Mouse (Mus musculus): ENCODE results near the gene Zfp969.
"Not testable (repeated sequence)": the region's sequence is repeated elsewhere in the genome, so short reads cannot be mapped to it uniquely, and the experiment has no call there.

GRCm38 (mm10) chr2:175703546-175703945, at the start of gene Zfp969:
- not testable (repeated sequence) for TF ChIP-seq USF2 (IDR thresholded peaks at IDR 0.05; ENCODE audit: borderline replicate concordance in 1 of 2, insufficient read depth in 1 of 2, low read depth in 1 of 2, low read length in 2 of 2); CTCF (IDR thresholded peaks at IDR 0.05 in 2 of 3, conservative IDR thresholded peaks at IDR 0.05 in 1 of 3; ENCODE audit: control insufficient read depth in 1 of 3, insufficient read depth in 1 of 3, low read depth in 2 of 3, low read length in 3 of 3, poor library complexity in 1 of 3, severe bottlenecking in 1 of 3); BHLHE40 (IDR thresholded peaks at IDR 0.05; ENCODE audit: borderline replicate concordance, low read depth, low read length); NELFE (IDR thresholded peaks at IDR 0.05; ENCODE audit: low read depth, low read length); POLR2A (IDR thresholded peaks at IDR 0.05; ENCODE audit: control insufficient read depth in 1 of 2, insufficient read depth in 1 of 2, low read depth in 1 of 2, low read length in 2 of 2, poor library complexity in 1 of 2); EP300 (IDR thresholded peaks at IDR 0.05; ENCODE audit: low read depth in 1 of 2, low read length in 2 of 2); POLR2AphosphoS2 (IDR thresholded peaks at IDR 0.05; ENCODE audit: low read length)

Data from MEL (cell line).